In genomic region chr7:67730431-67731110, GRCm38 (mm10) we compare ENCODE assay signal across 21 mouse cellular contexts. TPM values are rescaled to one million over a fixed set of nuclear protein-coding genes. Genes with fewer than 3 reads are reported as not detected.
DNase-seq lines count a peak whose midpoint lies in the region; ATAC-seq and TF ChIP-seq lines count a peak whose summit lies in the region.
"Had no signal": no experiment of that assay in that cellular context is flagged by ENCODE, and none has a peak within 500 bp of the region (broad histone marks: within the 10 kb centered on the region; RNA-seq: fewer than 3 reads in every experiment).

No protein-coding gene starts in this region.

- H3K4me1 ChIP-seq in heart, postnatal 0 days (ENCODE audit: control insufficient read depth, insufficient read depth): peaks cover 15% of the 10 kb centered on the region
- H3K4me1 ChIP-seq in lung, embryonic 15.5 days: peaks cover 12% of the 10 kb centered on the region; the same call in 1 of the 2 replicates
- peaks cover 7% of the 10 kb centered on the region for H3K4me1 ChIP-seq in lung, adult 2 months (ENCODE audit: control insufficient read depth, insufficient read depth, low read length)
- H3K4me1 ChIP-seq: embryonic facial prominence, embryonic 13.5 days; intestine, embryonic 15.5 days; liver, embryonic 12.5 days had no signal

- TF ChIP-seq EP300 in heart, postnatal 0 days (IDR thresholded peaks at IDR 0.05; ENCODE audit: low read depth): no peak

- no peak for ATAC-seq in heart, postnatal 0 days (ENCODE audit: insufficient read depth, low read depth)
- ATAC-seq in lung, embryonic 15.5 days (ENCODE audit: borderline replicate concordance, extremely low read depth, low FRiP score, low TSS enrichment): no peak
- ATAC-seq: intestine, embryonic 15.5 days; liver, embryonic 12.5 days; midbrain, embryonic 16.5 days had no signal

- WGBS in heart, postnatal 0 days: 48% methylated on average over 5 of the region's 5 CpGs
- 43% methylated on average over 5 of the region's 5 CpGs for whole genome bisulfite sequencing in lung, embryonic 15.5 days
- WGBS in lung, adult 2 months: 25% methylated on average over 5 of the region's 5 CpGs

- no peak overlapping the region for H3K4me2 ChIP-seq in heart, postnatal 0 days (ENCODE audit: low read depth, low read length)
- no peak overlapping the region for H3K4me2 ChIP-seq in lung, embryonic 15.5 days
- H3K4me2 ChIP-seq: embryonic facial prominence, embryonic 13.5 days; intestine, embryonic 15.5 days; liver, embryonic 12.5 days had no signal

- no peak overlapping the region; the same call in 1 of the 2 replicates for H3K27ac ChIP-seq in heart, postnatal 0 days (ENCODE audit: low read depth)
- 0 out of 2 replicates have a peak overlapping the region, but pooled peaks have one; percentile 7 for H3K27ac ChIP-seq in lung, embryonic 15.5 days
- H3K27ac ChIP-seq: embryonic facial prominence, embryonic 13.5 days; intestine, embryonic 15.5 days; left cerebral cortex, adult 2 months; liver, embryonic 12.5 days had no signal

- intact Hi-C loops in left cerebral cortex, postnatal 36 days (cut with DNase I): no loop called here

- no peaks in the 10 kb centered on the region for H3K9me3 ChIP-seq in heart, postnatal 0 days (replicated peaks; ENCODE audit: control insufficient read depth, low read length)
- H3K9me3 ChIP-seq in lung, embryonic 15.5 days: no peaks in the 10 kb centered on the region
- H3K9me3 ChIP-seq: embryonic facial prominence, embryonic 13.5 days; intestine, embryonic 15.5 days; liver, embryonic 12.5 days had no signal

- no peak for TF ChIP-seq CTCF in heart, postnatal 0 days (IDR thresholded peaks at IDR 0.05; ENCODE audit: low read depth)
- no peak for TF ChIP-seq CTCF in lung, adult 2 months (IDR thresholded peaks at IDR 0.05; ENCODE audit: insufficient read depth, low read length)

- TF ChIP-seq POLR2A in lung, adult 2 months (IDR thresholded peaks at IDR 0.05; ENCODE audit: borderline replicate concordance, extremely low read depth, low read depth, low read length): no peak

- peak; percentile 23 for DNase-seq in heart, postnatal 0 days (ENCODE audit: low spot score)
- DNase-seq in heart, adult 8-10 months (ENCODE audit: low spot score): no peak
- DNase-seq in lung, adult 2 months: no peak
- peak; percentile 72 for DNase-seq in testis, postnatal 14 days (ENCODE audit: low spot score)
- no peak for DNase-seq in testis, postnatal 10 days (ENCODE audit: low spot score)
- DNase-seq in left cerebral cortex, postnatal 36 days (ENCODE audit: low spot score in 2 of 2): no peak
- DNase-seq: B cell, adult 2 months; cerebellum, adult 9-10 months; forebrain, postnatal 0 days; heart, adult 18-20 months; kidney, adult 9 months; layer of hippocampus, adult 9-11 months; right cerebral cortex, postnatal 14 days; spleen, adult 18-20 months; thymus, adult 2 months had no signal

- peaks cover 23% of the 10 kb centered on the region for H3K36me3 ChIP-seq in heart, postnatal 0 days (replicated peaks; ENCODE audit: control insufficient read depth, insufficient read depth, low read length)
- peaks cover 15% of the 10 kb centered on the region; the same call in 1 of the 2 replicates for H3K36me3 ChIP-seq in lung, embryonic 15.5 days
- H3K36me3 ChIP-seq: intestine, embryonic 15.5 days had no signal

- H3K9ac ChIP-seq in heart, postnatal 0 days (replicated peaks; ENCODE audit: low read depth, low read length): no peak overlapping the region
- no peak overlapping the region for H3K9ac ChIP-seq in lung, embryonic 15.5 days
- H3K9ac ChIP-seq: embryonic facial prominence, embryonic 13.5 days; forebrain, postnatal 0 days; intestine, embryonic 15.5 days; liver, embryonic 12.5 days had no signal

- H3K4me3 ChIP-seq in heart, postnatal 0 days (ENCODE audit: low read depth, low read length): no peak overlapping the region
- no peak overlapping the region for H3K4me3 ChIP-seq in lung, embryonic 15.5 days
- no peak overlapping the region for H3K4me3 ChIP-seq in lung, adult 2 months (replicated peaks; ENCODE audit: extremely low read depth, low read depth, low read length)
- H3K4me3 ChIP-seq: embryonic facial prominence, embryonic 13.5 days; intestine, embryonic 15.5 days; left cerebral cortex, adult 2 months; liver, embryonic 12.5 days had no signal

- H3K27me3 ChIP-seq in heart, postnatal 0 days (ENCODE audit: control insufficient read depth, insufficient read depth, low read length): no peaks in the 10 kb centered on the region
- H3K27me3 ChIP-seq in lung, embryonic 15.5 days: no peaks in the 10 kb centered on the region
- H3K27me3 ChIP-seq: embryonic facial prominence, embryonic 13.5 days; intestine, embryonic 15.5 days had no signal

RNA-seq across cellular contexts. Expression of gene Synm, which starts 29.0 kb away (rescaled TPM):
- 0.43 and 17.2 TPM in 2 replicates for total RNA-seq in heart, postnatal 0 days (2014; rRNA removed; ENCODE audit: low replicate concordance)
- polyA plus RNA-seq in heart, postnatal 0 days (2015; fragmentation: Nextera tagmentation; extraction: Ambion mirVana): 1.1 and 1.5 TPM in 2 replicates
- 10 to 100 TPM in 1 of 4 experiments, 1 to 10 TPM in 3; 9.0 to 12.2 (median 9.9) TPM for total RNA-seq in heart, adult 8-10 months (2022)
- polyA plus RNA-seq in lung, embryonic 15.5 days (2015; fragmentation: Nextera tagmentation; extraction: Ambion mirVana): 9.7 and 12.7 TPM in 2 replicates
- polyA plus RNA-seq in lung, adult 2 months (2012; rRNA removed): 14.0 and 17.2 TPM in 2 replicates
- 10 to 100 TPM; 17.9 to 18.3 TPM for total RNA-seq in left cerebral cortex, postnatal 36 days (2021)

Comparison
In these comparisons a context has a peak if more than half of its experiments do, and no peak if none do; other contexts are left out.
1. DNase-seq: peak in heart, postnatal 0 days (single experiment) and testis, postnatal 14 days (single experiment); none in heart, adult 8-10 months (single experiment), lung, adult 2 months (single experiment), testis, postnatal 10 days (single experiment) and left cerebral cortex, postnatal 36 days (0 of 2).